Mouse (Mus musculus): ENCODE measurements around the gene Fntb.

Gene Fntb

GRCm38 (mm10) chr12:76892910-76893695 lies 127.7 kb downstream of the Fntb start:
- no peak for DNase-seq

GRCm38 (mm10) chr12:76894792-76895559 lies 129.6 kb downstream of the Fntb start:
- no peak for DNase-seq

GRCm38 (mm10) chr12:76895777-76896176 lies 130.4 kb downstream of the Fntb start:
- no peak for DNase-seq

- DNase-seq: no peak
These were observed 131.2 kb downstream of the Fntb start for GRCm38 (mm10) chr12:76896566-76896965.

- no peak for DNase-seq
These were observed 131.6 kb downstream of the Fntb start for GRCm38 (mm10) chr12:76897006-76897405.

- no peak for DNase-seq
These were observed 132.8 kb downstream of the Fntb start for GRCm38 (mm10) chr12:76898141-76898540.

GRCm38 (mm10) chr12:76899261-76899975 lies 134.0 kb downstream of the Fntb start:
- DNase-seq: no peak

- no peak for DNase-seq
These were observed 136.3 kb downstream of the Fntb start for GRCm38 (mm10) chr12:76901508-76902294.

- DNase-seq: no peak
These were observed 140.9 kb downstream of the Fntb start for GRCm38 (mm10) chr12:76906278-76906677.

- no peak for DNase-seq
These were observed 143.8 kb downstream of the Fntb start for GRCm38 (mm10) chr12:76909218-76909617.

- DNase-seq: no peak
These were observed 145.0 kb downstream of the Fntb start for GRCm38 (mm10) chr12:76910258-76910940.

GRCm38 (mm10) chr12:76911171-76911726 lies 145.9 kb downstream of the Fntb start:
- no peak for DNase-seq

GRCm38 (mm10) chr12:76912193-76912592 lies 146.8 kb downstream of the Fntb start:
- DNase-seq: no peak

GRCm38 (mm10) chr12:76916163-76916562 lies 150.8 kb downstream of the Fntb start:
- DNase-seq: no peak

- DNase-seq: no peak
These were observed 152.7 kb downstream of the Fntb start for GRCm38 (mm10) chr12:76918113-76918512.

GRCm38 (mm10) chr12:76918855-76919254 lies 153.5 kb downstream of the Fntb start:
- no peak for DNase-seq

- DNase-seq: no peak
These were observed 155.0 kb downstream of the Fntb start for GRCm38 (mm10) chr12:76920398-76920797.

GRCm38 (mm10) chr12:76920990-76921389 lies 155.6 kb downstream of the Fntb start:
- DNase-seq: peak in 1 of 2 experiments; percentile 13

- no peak for DNase-seq
These were observed 157.7 kb downstream of the Fntb start for GRCm38 (mm10) chr12:76923118-76923517.

- no peak for DNase-seq
These were observed 159.7 kb downstream of the Fntb start for GRCm38 (mm10) chr12:76924904-76925604.

GRCm38 (mm10) chr12:76926338-76926945 lies 161.1 kb downstream of the Fntb start:
- no peak for DNase-seq

Measured in kidney, adult 8-10 months (tissue).